Mouse (Mus musculus) adrenal gland, postnatal 25 days (tissue): ENCODE measurements around the gene Morc1. TPM values are rescaled to one million over a fixed set of nuclear protein-coding genes. Genes with fewer than 3 reads are reported as not detected.

Experiments
- DNase-seq: peaks from one replicate; pipeline ENCODE4 v3.0.0; 2021; ENCODE audit warnings: mixed read lengths
- total RNA-seq: library from RNA; stranded (reverse); gene quantifications from 2 replicates; pipeline ENCODE4 v1.2.3, GENCODE M21; 2021

Gene Morc1
- total RNA-seq, 1 experiment from 2014 or later: not detected

- DNase-seq: no peak
Observed at GRCm38 (mm10) chr16:48627296-48627695, 196.3 kb downstream of the Morc1 start.

- no peak for DNase-seq
Observed at GRCm38 (mm10) chr16:48629710-48630109, 198.7 kb downstream of the Morc1 start.

- no peak for DNase-seq
Observed at GRCm38 (mm10) chr16:48630466-48630865, 199.4 kb downstream of the Morc1 start.

- no peak for DNase-seq
Observed at GRCm38 (mm10) chr16:48632351-48632750, 201.3 kb downstream of the Morc1 start.

GRCm38 (mm10) chr16:48646246-48646645, 215.2 kb downstream of the Morc1 start:
- DNase-seq: no peak

GRCm38 (mm10) chr16:48671696-48672095, 240.7 kb downstream of the Morc1 start:
- no peak for DNase-seq

GRCm38 (mm10) chr16:48672664-48673063, 241.6 kb downstream of the Morc1 start:
- no peak for DNase-seq

GRCm38 (mm10) chr16:48675607-48676006, 244.6 kb downstream of the Morc1 start:
- DNase-seq: peak; percentile 74

- no peak for DNase-seq
Observed at GRCm38 (mm10) chr16:48676205-48676604, 245.2 kb downstream of the Morc1 start.

GRCm38 (mm10) chr16:48677381-48677780, 246.3 kb downstream of the Morc1 start:
- no peak for DNase-seq

GRCm38 (mm10) chr16:48678029-48678428, 247.0 kb downstream of the Morc1 start:
- DNase-seq: no peak

Other genes with a start within 250 kb of the Morc1 start
- not detected in 2 replicates for gene Dppa4, start 147.5 kb upstream of the Morc1 start, total RNA-seq
- not detected in 2 replicates for gene Dppa2, start 127.3 kb upstream of the Morc1 start, total RNA-seq
- not detected in 2 replicates for gene Gm5485, start 18.8 kb upstream of the Morc1 start, total RNA-seq